Comparison of ENCODE assay signal across 17 mouse cellular contexts in the genomic region with DNA sequence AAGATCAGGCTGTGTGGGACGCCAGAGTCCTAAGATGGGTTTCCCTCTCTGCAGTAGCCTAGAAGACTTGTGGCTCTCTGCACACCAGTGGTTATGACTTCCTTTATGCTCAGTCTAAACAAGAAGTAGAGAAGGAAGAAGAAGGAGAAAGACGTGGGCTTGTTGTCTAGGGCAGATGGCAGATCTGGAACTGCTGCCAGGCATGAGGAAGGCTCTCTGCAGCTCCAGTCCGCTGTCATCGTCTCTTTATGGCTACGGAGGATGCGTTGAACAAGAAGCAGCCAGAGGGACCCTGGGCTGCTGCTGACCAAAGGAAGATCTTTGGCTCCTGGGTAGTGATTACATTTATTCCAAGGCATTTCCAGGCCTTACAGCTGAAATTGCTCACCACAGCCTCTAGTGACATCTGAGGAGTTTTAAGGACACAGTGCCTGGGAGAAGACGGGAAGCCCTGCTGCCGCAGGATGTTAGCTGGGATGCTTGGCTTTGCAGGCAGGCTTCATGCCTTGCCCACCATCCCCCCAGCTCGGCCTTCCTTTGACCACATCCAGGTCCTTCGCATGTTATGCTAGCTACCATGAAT.
DNase-seq lines count a peak whose midpoint lies in the region; ATAC-seq and TF ChIP-seq lines count a peak whose summit lies in the region.
"Had no signal": no experiment of that assay in that cellular context is flagged by ENCODE, and none has a peak within 500 bp of the region (broad histone marks: within the 10 kb centered on the region; RNA-seq: fewer than 3 reads in every experiment).

No protein-coding gene starts in this region.

- H3K36me3 ChIP-seq in hindbrain, postnatal 0 days (ENCODE audit: insufficient read depth, low read length), result no peaks in the 10 kb centered on the region
- H3K36me3 ChIP-seq: embryonic facial prominence, embryonic 15.5 days; heart, embryonic 13.5 days; limb, embryonic 12.5 days had no signal

- H3K4me3 ChIP-seq in hindbrain, postnatal 0 days (ENCODE audit: low read length), result no peak overlapping the region
- H3K4me3 ChIP-seq: embryonic facial prominence, embryonic 15.5 days; forebrain, embryonic 13.5 days; heart, embryonic 13.5 days; limb, embryonic 12.5 days had no signal

- H3K4me1 ChIP-seq in hindbrain, postnatal 0 days (ENCODE audit: insufficient read depth, low read length), result no peaks in the 10 kb centered on the region
- H3K4me1 ChIP-seq: embryonic facial prominence, embryonic 15.5 days; forebrain, embryonic 13.5 days; limb, embryonic 12.5 days had no signal

- no peak overlapping the region for H3K4me2 ChIP-seq in hindbrain, postnatal 0 days (ENCODE audit: low read depth, low read length)
- H3K4me2 ChIP-seq: embryonic facial prominence, embryonic 15.5 days; forebrain, embryonic 13.5 days; heart, embryonic 13.5 days; limb, embryonic 12.5 days had no signal

- no peak overlapping the region for H3K27ac ChIP-seq in hindbrain, postnatal 0 days
- H3K27ac ChIP-seq: embryonic facial prominence, embryonic 15.5 days; forebrain, embryonic 13.5 days; heart, embryonic 13.5 days; limb, embryonic 12.5 days; liver, embryonic 14.5 days had no signal

- ATAC-seq in hindbrain, postnatal 0 days, result no peak
- ATAC-seq: forebrain, embryonic 13.5 days had no signal

- WGBS in hindbrain, postnatal 0 days, result 82% methylated on average over 10 of the region's 10 CpGs

- H3K9ac ChIP-seq in hindbrain, postnatal 0 days (replicated peaks; ENCODE audit: low read length), result no peak overlapping the region
- H3K9ac ChIP-seq: embryonic facial prominence, embryonic 15.5 days; forebrain, embryonic 13.5 days; heart, embryonic 13.5 days; limb, embryonic 12.5 days; liver, embryonic 14.5 days had no signal

- no peaks in the 10 kb centered on the region for H3K27me3 ChIP-seq in hindbrain, postnatal 0 days (ENCODE audit: insufficient read depth, low read length)
- H3K27me3 ChIP-seq: embryonic facial prominence, embryonic 15.5 days; forebrain, embryonic 13.5 days had no signal

- peak; percentile 18 to 45 for DNase-seq in cerebellum, postnatal 10 days
- no peak for DNase-seq in cerebellum, adult 9-10 months
- DNase-seq in kidney, postnatal 14 days, result peak; percentile 17
- no peak for DNase-seq in kidney, adult 9 months
- DNase-seq in brain, adult 2 months (ENCODE audit: low read depth, low spot score), result peak; percentile 79
- peak; percentile 45 to 47 for DNase-seq in layer of hippocampus, postnatal 36 days
- no peak for DNase-seq in testis, postnatal 10 days (ENCODE audit: low spot score)
- no peak for DNase-seq in hindbrain, postnatal 0 days (ENCODE audit: low spot score)
- DNase-seq: adrenal gland, postnatal 10 days; cerebellum, adult 2 months; gastrocnemius, postnatal 10 days; midbrain, embryonic 14.5 days had no signal

- no peaks in the 10 kb centered on the region for H3K9me3 ChIP-seq in hindbrain, postnatal 0 days (ENCODE audit: low read length)
- H3K9me3 ChIP-seq: embryonic facial prominence, embryonic 15.5 days; forebrain, embryonic 13.5 days; limb, embryonic 12.5 days had no signal

- no peak for TF ChIP-seq CTCF in hindbrain, postnatal 0 days (IDR thresholded peaks at IDR 0.05; ENCODE audit: low read depth)

Comparison
In these comparisons a context has a peak if more than half of its experiments do, and no peak if none do; other contexts are left out.
1. DNase-seq: peak in cerebellum, postnatal 10 days (2 of 2), kidney, postnatal 14 days (single experiment), brain, adult 2 months (single experiment) and layer of hippocampus, postnatal 36 days (2 of 2); none in cerebellum, adult 9-10 months (single experiment), kidney, adult 9 months (single experiment), testis, postnatal 10 days (single experiment) and hindbrain, postnatal 0 days (single experiment).